Mouse (Mus musculus) CH12.LX (cell line): Measurements from ENCODE around the gene Chchd3.

Source experiments
- CTCF ChIP-seq, 2 experiments: IDR thresholded peaks in 1 of 2; conservative IDR thresholded peaks in 1 of 2; 2 replicates each; pipeline ENCODE4 v1.5.1; 2011 to 2012; ENCODE audit warnings: low read depth in 2 of 2, low read length in 2 of 2, improper control_type of control experiment in 1 of 2, inconsistent platforms in 1 of 2, mild to moderate bottlenecking in 1 of 2, moderate library complexity in 1 of 2
- EP300 ChIP-seq: IDR thresholded peaks from 2 replicates; pipeline ENCODE4 v1.6.1; 2011; ENCODE audit warnings: low read length, improper control_type of control experiment
- GABPA ChIP-seq: IDR thresholded peaks from 2 replicates; pipeline ENCODE4 v1.6.1; 2012; ENCODE audit warnings: low read depth, low read length, improper control_type of control experiment, inconsistent platforms; ENCODE audit not compliant: insufficient replicate concordance
- MAX ChIP-seq: IDR thresholded peaks from 2 replicates; pipeline ENCODE4 v1.6.1; 2011; ENCODE audit warnings: low read length, improper control_type of control experiment
- POLR2A ChIP-seq: IDR thresholded peaks from 2 replicates; pipeline ENCODE4 v1.6.1; 2011; ENCODE audit warnings: low read depth, mild to moderate bottlenecking, improper control_type of control experiment, low read length
- ZKSCAN1 ChIP-seq: IDR thresholded peaks from 2 replicates; pipeline ENCODE4 v1.6.1; 2012; ENCODE audit warnings: low read depth, inconsistent platforms, low read length, improper control_type of control experiment, borderline replicate concordance

DNA sequence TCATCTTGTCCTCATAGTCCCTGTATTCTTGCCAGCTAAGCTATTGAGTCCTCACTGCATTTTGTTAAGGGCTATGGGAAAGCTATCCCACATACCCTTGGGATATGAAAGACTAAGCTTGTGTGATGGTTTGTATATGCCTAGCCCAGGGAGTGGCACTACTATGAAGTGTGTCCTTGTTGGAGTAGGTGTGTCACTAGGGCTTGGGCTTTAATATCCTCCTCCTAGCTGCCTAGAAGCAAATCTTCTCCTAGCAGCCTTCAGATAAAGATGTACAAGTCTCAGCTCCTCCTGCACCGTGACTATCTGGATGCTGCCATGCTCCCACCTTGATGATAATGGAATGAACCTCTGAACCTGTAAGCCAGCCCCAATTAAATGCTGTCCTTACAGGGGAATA lies 266.5 kb downstream of the Chchd3 start:
- no peak for TF ChIP-seq CTCF (conservative IDR thresholded peaks at IDR 0.05 in 1 of 2, IDR thresholded peaks at IDR 0.05 in 1 of 2; ENCODE audit: low read depth in 2 of 2, low read length in 2 of 2)
- no peak for TF ChIP-seq GABPA
- no peak for TF ChIP-seq EP300
- no peak for TF ChIP-seq ZKSCAN1
- no peak for TF ChIP-seq POLR2A
- no peak for TF ChIP-seq MAX
